Mouse (Mus musculus): ENCODE data around the gene Pard3.
"Not testable (repeated sequence)": the region's sequence is repeated elsewhere in the genome, so short reads cannot be mapped to it uniquely, and the experiment has no call there.

The Pard3 gene

DNA sequence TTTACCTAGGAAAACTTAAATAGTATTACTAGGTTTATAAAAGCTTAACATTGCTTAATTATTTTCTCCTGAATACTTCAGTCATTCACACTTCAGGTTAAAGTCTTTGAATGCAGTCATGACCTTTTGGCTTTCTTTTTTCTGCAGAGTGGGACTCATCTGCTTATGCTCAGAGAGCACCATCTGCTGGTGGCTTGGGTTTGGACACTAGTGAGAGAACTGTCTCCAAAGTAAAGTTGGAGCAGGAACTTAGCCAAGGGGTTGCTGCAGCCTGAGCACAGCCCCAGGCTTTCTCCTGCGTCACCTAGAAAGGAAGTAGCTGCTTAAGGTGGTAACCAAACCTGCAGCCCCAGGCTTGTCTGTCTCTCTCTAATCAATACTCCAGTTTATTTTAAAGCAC, 75.5 kb downstream of the Pard3 start:
- DNase-seq (ENCODE audit: low read depth, low spot score): peak; percentile 32

- DNase-seq (ENCODE audit: low read depth, low spot score): no peak
Observed at GRCm38 (mm10) chr8:127140945-127141344, 77.3 kb downstream of the Pard3 start.

GRCm38 (mm10) chr8:127143641-127144040, 79.9 kb downstream of the Pard3 start:
- DNase-seq (ENCODE audit: low read depth, low spot score): no peak

DNA sequence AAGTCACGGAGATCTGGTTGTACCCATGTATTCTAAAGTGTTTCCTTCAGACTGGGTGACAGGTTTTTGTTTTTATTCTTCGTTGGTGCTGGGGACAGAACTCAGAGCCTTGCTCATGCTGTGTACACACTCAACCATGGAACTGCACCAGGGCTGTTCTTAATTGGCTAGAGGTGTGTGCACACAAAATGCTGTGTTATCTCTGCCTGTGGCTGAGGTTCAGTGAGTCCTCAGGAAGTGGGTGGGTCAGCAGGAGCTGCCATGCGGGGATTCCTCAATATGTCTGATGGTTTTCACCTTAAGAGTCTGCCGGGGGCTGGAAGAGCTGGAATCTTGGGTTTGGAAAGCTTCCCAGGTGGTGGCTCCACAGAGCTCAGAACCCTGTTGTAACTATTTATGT, 80.9 kb downstream of the Pard3 start:
- no peak for DNase-seq (ENCODE audit: low read depth, low spot score)

DNA sequence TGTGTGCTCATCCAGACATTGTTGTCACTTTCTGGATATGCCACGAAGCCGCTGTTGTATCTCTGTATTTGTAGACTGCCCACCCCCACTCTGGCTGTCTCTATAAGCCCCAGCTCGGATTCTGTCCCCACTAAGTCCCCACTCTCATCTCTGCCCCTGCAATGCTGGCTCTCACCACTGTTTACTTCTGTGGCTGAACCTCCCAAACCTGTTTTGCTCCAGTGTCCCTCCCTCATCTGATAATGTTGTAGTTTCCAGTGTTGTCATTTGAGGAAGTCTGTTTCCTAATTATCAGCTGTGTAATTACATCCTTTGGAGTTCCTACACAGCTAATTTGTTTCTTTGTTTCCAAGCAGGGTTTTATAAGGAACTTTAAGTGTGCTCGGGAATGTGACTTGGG, 81.4 kb downstream of the Pard3 start:
- no peak for DNase-seq (ENCODE audit: low read depth, low spot score)

- DNase-seq (ENCODE audit: low read depth, low spot score): no peak
Observed at GRCm38 (mm10) chr8:127146055-127146454, 82.4 kb downstream of the Pard3 start.

DNA sequence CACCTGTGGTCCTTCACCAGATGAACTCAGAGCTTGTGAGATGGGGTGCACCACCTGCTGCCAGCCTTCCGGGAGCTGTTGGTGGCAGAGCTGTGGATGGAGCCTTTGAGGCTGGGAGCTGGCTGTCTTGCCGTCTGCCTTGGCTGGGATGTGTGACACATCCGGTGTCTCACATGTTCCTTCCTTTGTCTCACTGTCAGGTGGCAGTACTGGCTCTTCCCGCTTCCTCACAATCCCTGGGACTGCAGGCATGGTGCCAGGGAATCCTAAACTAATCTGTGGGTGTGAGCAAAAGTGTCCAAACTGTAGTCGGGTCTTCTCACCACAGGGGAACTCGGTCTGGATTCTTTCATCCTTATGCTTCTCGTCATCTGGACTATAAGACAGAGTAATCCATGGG, 85.1 kb downstream of the Pard3 start:
- no peak for DNase-seq (ENCODE audit: low read depth, low spot score)

- no peak for DNase-seq (ENCODE audit: low read depth, low spot score)
Observed at GRCm38 (mm10) chr8:127150645-127151044, 87.0 kb downstream of the Pard3 start.

- no peak for DNase-seq (ENCODE audit: low read depth, low spot score)
Observed at GRCm38 (mm10) chr8:127151706-127152105, 88.0 kb downstream of the Pard3 start.

DNA sequence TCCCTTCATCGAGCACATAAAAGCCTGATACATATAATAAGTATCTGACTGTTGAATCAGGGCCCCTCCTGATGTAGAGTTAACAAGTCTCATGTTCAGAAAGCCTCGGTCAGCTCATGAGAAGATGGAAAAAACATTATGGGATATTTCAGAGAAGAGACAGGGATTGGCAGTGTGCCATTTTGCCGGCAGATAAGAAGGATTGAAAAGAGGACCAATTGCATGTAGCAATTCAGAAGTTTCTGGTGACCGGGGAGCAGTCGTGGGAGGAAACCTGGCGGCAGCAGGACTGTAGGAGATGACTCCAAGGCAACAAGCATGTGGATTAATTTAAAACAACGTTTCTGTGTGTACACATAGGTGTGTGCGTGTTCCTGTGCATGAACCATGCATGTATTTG, 93.4 kb downstream of the Pard3 start:
- DNase-seq (ENCODE audit: low read depth, low spot score): no peak

- DNase-seq (ENCODE audit: low read depth, low spot score): no peak
Observed at GRCm38 (mm10) chr8:127159421-127159966, 95.8 kb downstream of the Pard3 start.

GRCm38 (mm10) chr8:127161854-127162253, 98.2 kb downstream of the Pard3 start:
- DNase-seq (ENCODE audit: low read depth, low spot score): no peak

GRCm38 (mm10) chr8:127162821-127163220, 99.1 kb downstream of the Pard3 start:
- no peak for DNase-seq (ENCODE audit: low read depth, low spot score)

GRCm38 (mm10) chr8:127164326-127165280, 100.9 kb downstream of the Pard3 start:
- no peak for DNase-seq (ENCODE audit: low read depth, low spot score)

DNA sequence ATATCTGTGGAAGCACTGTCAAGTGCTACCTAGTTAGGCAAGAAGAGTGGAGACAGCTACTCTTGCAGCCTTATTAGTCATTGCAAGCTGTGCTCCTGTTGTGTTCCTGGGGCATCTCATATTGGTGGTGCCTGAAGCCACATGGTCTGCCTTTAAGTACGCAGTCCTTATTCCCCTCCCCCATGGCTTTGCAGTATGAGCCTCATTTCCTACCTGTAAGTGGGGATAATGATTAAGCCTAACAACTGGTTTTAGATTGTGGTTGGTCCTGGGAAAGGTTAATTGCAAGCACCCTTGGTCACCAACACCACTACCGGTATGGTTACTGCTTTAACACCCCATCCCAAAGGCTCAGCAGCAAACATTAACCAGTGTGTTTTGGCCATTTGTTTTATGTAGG, 104.8 kb downstream of the Pard3 start:
- no peak for DNase-seq (ENCODE audit: low read depth, low spot score)

DNA sequence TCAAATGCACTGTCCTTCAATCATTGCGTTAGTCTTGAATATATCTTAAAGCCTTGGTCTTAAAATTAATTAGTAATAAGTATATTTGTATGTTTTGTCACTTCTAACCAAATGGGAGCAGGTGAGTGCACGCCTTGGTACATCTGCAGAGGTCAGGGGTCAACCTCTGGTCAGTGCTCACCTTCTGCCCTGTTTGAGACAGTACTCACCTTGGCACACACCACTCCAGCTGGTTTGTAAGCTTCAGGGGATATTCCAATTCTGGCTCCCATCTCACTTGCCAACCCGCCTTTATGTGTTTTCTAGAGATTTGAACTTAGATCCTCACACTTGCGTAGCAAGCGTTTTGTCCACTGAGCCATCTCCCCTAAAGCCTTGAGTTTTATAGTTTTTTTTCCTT, 105.7 kb downstream of the Pard3 start:
- no peak for DNase-seq (ENCODE audit: low read depth, low spot score)

DNA sequence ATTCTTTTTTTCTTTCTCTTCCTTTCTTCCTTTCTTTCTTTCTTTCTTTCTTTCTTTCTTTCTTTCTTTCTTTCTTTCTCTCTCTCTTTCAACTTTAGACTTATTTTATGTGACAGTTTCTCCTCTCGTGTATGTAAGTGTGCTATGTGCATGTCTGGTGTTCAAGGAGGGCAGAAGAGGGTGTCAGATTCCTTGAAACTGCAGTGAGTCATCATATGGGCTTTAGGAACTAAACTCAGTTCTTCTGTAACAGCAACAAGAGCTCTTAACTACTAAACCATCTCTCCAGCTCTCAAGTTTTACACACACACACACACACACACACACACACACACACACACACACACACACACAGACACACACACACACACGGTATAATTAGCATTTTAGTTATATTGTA, 106.7 kb downstream of the Pard3 start:
- DNase-seq (ENCODE audit: low read depth, low spot score): not testable (repeated sequence)

- no peak for DNase-seq (ENCODE audit: low read depth, low spot score)
Observed at GRCm38 (mm10) chr8:127170930-127171329, 107.2 kb downstream of the Pard3 start.

- no peak for DNase-seq (ENCODE audit: low read depth, low spot score)
Observed at GRCm38 (mm10) chr8:127173483-127173882, 109.8 kb downstream of the Pard3 start.

- no peak for DNase-seq (ENCODE audit: low read depth, low spot score)
Observed at GRCm38 (mm10) chr8:127174411-127174810, 110.7 kb downstream of the Pard3 start.

DNA sequence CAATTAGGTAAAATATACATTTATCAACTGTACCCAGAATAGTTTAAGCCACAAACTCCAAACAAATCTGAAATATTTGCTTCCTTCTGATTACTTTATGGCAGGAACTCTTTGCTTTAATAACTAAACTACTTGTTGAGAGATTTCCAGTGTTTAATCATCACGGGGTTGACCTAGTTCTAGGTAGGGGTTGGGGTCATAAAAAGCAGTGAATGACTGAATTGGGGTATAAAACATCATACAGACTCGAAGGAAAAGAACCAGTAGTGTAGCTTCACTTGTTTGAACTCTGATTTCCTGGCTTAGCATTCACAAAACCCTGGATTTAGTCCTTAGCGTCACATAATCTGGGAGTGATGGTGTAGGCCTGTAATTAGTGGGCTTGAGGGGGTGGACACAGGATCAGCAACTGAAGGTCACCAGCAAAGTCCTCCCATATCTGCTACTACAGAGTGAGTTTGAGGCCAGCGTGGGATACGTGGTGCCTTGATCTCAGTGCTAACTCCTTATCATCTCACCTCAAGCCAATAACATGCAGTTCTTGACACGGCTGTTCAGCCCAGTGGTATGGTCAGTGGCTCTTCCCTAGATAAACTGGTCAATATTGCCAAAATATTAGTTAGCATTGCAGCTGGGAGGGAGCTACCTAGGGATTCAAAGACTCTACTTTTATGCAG, 111.6 kb downstream of the Pard3 start:
- no peak for DNase-seq (ENCODE audit: low read depth, low spot score)

GRCm38 (mm10) chr8:127178634-127179033, 114.9 kb downstream of the Pard3 start:
- peak; percentile 51 for DNase-seq (ENCODE audit: low read depth, low spot score)

DNA sequence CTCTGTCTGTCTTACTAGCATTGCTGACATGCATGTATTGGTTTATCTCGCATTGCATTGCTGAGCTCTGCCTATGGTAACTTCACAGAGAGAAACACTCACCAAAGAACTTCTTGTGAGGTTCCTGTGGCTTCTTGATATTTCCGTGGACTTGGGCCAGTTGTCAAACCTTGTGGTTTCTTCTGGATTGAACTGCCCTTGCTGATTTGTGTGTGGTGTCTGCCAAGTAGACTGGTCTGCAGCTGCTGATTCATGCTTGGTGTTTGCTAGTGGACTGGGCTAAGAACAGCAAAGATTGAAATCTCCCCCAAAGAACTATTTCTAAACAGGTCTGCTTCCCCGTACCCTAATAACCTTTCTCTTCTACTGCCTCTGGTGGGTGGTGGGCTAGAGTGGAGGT, 117.6 kb downstream of the Pard3 start:
- DNase-seq (ENCODE audit: low read depth, low spot score): no peak
